Mouse (Mus musculus): ENCODE results near the gene Actr5. TPM values are rescaled to one million over a fixed set of nuclear protein-coding genes. Genes with fewer than 3 reads are reported as not detected.

Actr5 gene
- polyA plus RNA-seq, 1 experiment = 6.4 TPM

DNA sequence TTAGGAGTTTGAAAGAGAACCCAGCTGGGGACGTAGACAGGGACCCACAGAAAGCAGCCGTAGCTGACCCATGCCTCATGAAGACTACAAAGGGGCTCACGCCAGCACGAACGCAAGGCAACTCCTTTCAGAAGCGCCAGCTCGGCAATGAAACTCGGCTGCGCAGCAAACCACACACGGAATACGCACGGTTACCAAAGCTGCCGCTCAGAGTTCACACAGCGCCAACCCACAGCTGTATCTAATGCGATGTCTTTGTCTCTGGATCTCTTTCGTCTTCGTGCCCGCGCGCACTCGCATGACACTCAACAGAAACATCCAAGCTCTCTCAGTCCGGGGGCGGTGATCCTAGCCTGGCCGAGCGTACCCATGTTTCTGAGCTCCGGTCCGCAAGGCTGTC, 15.0 kb upstream of the Actr5 start:
- 2% methylated on average over 27 of the region's 27 CpGs for WGBS
- peaks cover 2% of the 10 kb centered on the region for H3K27me3 ChIP-seq (replicated peaks; ENCODE audit: control insufficient read depth, insufficient read depth, low read length)
- no peak overlapping the region for H3K27ac ChIP-seq (ENCODE audit: insufficient read depth, low read depth, low read length)
- no peaks in the 10 kb centered on the region for H3K36me3 ChIP-seq (ENCODE audit: control insufficient read depth, insufficient read depth, low read length)
- no peak for TF ChIP-seq POLR2A (IDR thresholded peaks at IDR 0.05; ENCODE audit: low read depth, low read length)
- TF ChIP-seq CTCF (conservative IDR thresholded peaks at IDR 0.05; ENCODE audit: insufficient read depth, insufficient read length, low read depth, low read length) = no peak
- H3K4me3 ChIP-seq (ENCODE audit: insufficient read depth, low read depth, low read length) = no peak overlapping the region
- no peaks in the 10 kb centered on the region for H3K4me1 ChIP-seq (ENCODE audit: control insufficient read depth, insufficient read depth, low read length)
- no peak for DNase-seq

DNA sequence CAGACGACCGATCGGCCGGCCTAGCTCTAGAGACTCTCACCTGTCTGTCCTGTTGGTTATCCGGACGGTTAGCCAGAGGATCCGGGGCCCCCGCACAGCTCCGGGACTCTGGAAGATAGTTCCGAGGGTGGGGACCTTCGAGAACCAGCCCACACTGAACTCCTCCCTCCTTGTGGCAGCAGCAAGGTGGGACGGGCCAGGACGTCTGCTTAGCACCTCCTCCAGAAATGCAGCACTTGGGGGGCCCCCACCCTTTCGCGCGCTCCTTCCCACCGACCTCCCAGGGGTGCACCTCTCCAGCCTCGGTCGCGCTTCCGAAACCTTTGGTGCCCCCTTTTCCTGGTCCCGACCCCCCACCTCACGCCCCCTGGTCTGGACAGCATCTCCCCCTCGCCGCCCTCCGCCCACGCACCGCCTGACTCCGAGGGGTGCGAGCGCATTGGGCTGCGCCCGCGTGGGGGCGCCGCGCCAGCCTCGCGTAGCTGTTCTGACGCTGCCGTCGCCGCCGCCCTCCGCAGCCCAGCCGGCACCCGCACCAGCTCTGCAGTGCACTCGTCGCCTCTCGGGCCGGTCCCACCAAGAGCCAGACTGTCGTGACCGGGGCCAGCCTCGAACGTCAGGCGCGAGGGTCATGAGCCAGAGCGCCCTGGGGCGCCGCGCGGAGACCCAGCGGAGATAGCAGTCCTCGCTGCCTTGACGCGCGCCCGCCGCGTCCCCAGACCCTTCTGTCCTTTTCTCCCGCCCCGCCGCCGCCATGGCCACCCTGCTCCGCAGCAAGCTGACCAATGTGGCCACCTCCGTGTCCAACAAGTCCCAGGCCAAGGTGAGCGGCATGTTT, 14.0 kb upstream of the Actr5 start, which contains the start of gene Slc32a1:
TSS of gene Slc32a1 (plus strand) at position 280 of the 838 bp plus-strand sequence.
- 2% methylated on average over 77 of the region's 77 CpGs for WGBS
- no peaks in the 10 kb centered on the region for H3K4me1 ChIP-seq (ENCODE audit: control insufficient read depth, insufficient read depth, low read length)
- peaks cover 2% of the 10 kb centered on the region for H3K27me3 ChIP-seq (replicated peaks; ENCODE audit: control insufficient read depth, insufficient read depth, low read length)
- TF ChIP-seq CTCF (conservative IDR thresholded peaks at IDR 0.05; ENCODE audit: insufficient read depth, insufficient read length, low read depth, low read length) (no peak), POLR2A (IDR thresholded peaks at IDR 0.05; ENCODE audit: low read depth, low read length) (no peak)
- H3K4me3 ChIP-seq (ENCODE audit: insufficient read depth, low read depth, low read length) = no peak within 1 kb of the TSS
- no peak for DNase-seq
- no peak within 1 kb of the TSS for H3K27ac ChIP-seq (ENCODE audit: insufficient read depth, low read depth, low read length)
- H3K36me3 ChIP-seq (ENCODE audit: control insufficient read depth, insufficient read depth, low read length) = no peaks in the 10 kb centered on the region

DNA sequence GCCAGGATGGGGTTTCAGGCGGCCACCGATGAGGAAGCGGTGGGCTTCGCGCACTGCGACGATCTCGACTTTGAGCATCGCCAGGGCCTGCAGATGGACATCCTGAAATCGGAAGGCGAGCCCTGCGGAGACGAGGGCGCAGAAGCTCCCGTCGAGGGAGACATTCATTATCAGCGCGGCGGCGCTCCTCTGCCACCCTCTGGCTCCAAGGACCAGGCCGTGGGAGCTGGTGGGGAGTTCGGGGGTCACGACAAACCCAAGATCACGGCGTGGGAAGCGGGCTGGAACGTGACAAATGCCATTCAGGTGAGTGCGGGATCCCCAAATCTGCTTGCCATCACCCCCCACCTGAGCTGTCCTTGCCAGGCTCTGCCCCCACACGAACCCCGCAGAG, 13.4 kb upstream of the Actr5 start:
- Histone ChIP-seq H3K4me3 (ENCODE audit: insufficient read depth, low read depth, low read length) (no peak overlapping the region), H3K27me3 (replicated peaks; ENCODE audit: control insufficient read depth, insufficient read depth, low read length) (peaks cover 2% of the 10 kb centered on the region), H3K4me1 (ENCODE audit: control insufficient read depth, insufficient read depth, low read length) (no peaks in the 10 kb centered on the region), H3K27ac (ENCODE audit: insufficient read depth, low read depth, low read length) (no peak overlapping the region), H3K36me3 (ENCODE audit: control insufficient read depth, insufficient read depth, low read length) (no peaks in the 10 kb centered on the region)
- WGBS = 3% methylated on average over 30 of the region's 30 CpGs
- no peak for DNase-seq
- TF ChIP-seq POLR2A (IDR thresholded peaks at IDR 0.05; ENCODE audit: low read depth, low read length) = no peak
- TF ChIP-seq CTCF (conservative IDR thresholded peaks at IDR 0.05; ENCODE audit: insufficient read depth, insufficient read length, low read depth, low read length) = no peak

DNA sequence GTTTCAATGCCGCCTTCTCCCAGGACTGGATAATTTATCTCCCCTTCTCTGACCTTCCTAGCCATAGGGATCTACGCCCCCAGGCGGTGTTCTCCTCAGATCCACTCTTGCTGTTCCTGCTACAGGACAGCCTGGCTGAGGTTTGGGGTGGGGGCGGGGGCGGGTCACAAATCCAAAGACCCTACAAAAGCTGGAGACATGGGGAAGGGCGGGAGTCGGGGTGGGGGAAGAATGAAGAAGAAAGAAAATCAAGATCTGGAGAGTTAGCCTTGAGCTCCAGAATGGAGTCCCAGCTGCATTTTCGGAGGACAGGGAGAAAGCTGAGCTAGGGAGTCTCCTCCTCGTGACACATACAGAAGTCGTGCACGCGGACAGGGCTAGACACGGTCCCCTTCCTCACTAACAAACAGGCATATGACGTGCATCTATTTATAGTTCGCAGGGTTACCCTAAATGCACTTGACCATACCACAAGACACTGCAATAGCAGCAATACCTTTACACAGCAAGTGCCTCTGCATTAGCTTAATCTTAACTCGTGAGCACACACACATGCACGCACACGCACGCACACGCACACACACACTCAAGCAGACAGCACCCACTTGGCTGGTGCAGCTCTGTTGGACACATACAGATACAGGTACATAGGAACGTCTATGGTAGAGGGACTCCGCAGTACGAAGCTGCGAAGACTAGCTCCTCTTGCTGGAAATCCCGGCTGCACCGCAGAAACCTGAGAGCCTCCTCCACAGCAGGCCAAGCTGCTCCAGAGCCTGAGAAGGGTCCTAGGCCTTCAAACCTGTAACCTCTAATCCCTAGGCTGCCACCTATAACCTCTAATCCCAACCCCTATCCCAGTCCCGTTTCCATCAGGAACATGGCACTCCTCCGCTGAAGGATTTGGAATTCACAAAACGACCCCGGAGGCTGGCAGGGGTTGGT, 12.7 kb upstream of the Actr5 start:
- TF ChIP-seq CTCF (conservative IDR thresholded peaks at IDR 0.05; ENCODE audit: insufficient read depth, insufficient read length, low read depth, low read length) (no peak), POLR2A (IDR thresholded peaks at IDR 0.05; ENCODE audit: low read depth, low read length) (no peak)
- peaks cover 2% of the 10 kb centered on the region for H3K27me3 ChIP-seq (replicated peaks; ENCODE audit: control insufficient read depth, insufficient read depth, low read length)

DNA sequence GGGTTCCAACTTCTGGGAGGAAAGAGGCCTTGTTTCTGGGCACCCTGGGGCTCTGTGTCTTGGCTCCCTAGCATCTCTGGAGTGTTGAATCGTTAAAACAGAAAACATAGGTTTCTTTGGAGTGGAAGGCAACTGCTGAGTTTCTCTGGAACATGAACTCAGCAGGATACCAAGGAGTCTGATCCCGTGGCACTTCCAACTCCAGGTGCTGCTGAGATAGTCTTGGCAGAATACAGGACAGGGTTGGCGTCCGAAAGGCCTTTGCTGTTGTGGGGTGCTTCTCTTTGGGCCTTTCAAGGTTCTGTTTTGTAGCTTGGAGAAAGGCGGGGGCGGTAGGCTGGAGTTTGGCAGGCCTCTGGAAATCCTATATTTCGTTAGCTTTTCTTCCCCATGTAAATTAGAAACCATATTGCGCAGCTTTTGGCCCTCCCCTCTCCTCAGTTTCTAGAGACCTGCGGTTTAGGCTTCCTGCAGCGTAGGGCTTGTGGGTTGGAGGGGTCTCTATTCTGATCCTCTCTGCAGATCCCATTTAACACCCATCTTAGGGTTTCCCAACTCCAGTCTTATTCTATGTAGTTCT, 11.9 kb upstream of the Actr5 start:
- no peaks in the 10 kb centered on the region for H3K36me3 ChIP-seq (ENCODE audit: control insufficient read depth, insufficient read depth, low read length)
- WGBS = 26% methylated on average over 10 of the region's 10 CpGs
- peak; percentile 31 for DNase-seq
- H3K4me1 ChIP-seq (ENCODE audit: control insufficient read depth, insufficient read depth, low read length) = no peaks in the 10 kb centered on the region
- TF ChIP-seq CTCF (conservative IDR thresholded peaks at IDR 0.05; ENCODE audit: insufficient read depth, insufficient read length, low read depth, low read length) (no peak), POLR2A (IDR thresholded peaks at IDR 0.05; ENCODE audit: low read depth, low read length) (no peak)
- no peak overlapping the region for H3K27ac ChIP-seq (ENCODE audit: insufficient read depth, low read depth, low read length)
- H3K4me3 ChIP-seq (ENCODE audit: insufficient read depth, low read depth, low read length) = no peak overlapping the region
- H3K27me3 ChIP-seq (replicated peaks; ENCODE audit: control insufficient read depth, insufficient read depth, low read length) = peaks cover 2% of the 10 kb centered on the region

More for the DNA sequence above, 12.7 kb upstream of the Actr5 start:
- H3K27ac ChIP-seq (ENCODE audit: insufficient read depth, low read depth, low read length) = no peak overlapping the region
- 7% methylated on average over 30 of the region's 30 CpGs for WGBS
- no peaks in the 10 kb centered on the region for H3K4me1 ChIP-seq (ENCODE audit: control insufficient read depth, insufficient read depth, low read length)
- no peak overlapping the region for H3K4me3 ChIP-seq (ENCODE audit: insufficient read depth, low read depth, low read length)
- no peak for DNase-seq
- H3K36me3 ChIP-seq (ENCODE audit: control insufficient read depth, insufficient read depth, low read length) = no peaks in the 10 kb centered on the region

DNA sequence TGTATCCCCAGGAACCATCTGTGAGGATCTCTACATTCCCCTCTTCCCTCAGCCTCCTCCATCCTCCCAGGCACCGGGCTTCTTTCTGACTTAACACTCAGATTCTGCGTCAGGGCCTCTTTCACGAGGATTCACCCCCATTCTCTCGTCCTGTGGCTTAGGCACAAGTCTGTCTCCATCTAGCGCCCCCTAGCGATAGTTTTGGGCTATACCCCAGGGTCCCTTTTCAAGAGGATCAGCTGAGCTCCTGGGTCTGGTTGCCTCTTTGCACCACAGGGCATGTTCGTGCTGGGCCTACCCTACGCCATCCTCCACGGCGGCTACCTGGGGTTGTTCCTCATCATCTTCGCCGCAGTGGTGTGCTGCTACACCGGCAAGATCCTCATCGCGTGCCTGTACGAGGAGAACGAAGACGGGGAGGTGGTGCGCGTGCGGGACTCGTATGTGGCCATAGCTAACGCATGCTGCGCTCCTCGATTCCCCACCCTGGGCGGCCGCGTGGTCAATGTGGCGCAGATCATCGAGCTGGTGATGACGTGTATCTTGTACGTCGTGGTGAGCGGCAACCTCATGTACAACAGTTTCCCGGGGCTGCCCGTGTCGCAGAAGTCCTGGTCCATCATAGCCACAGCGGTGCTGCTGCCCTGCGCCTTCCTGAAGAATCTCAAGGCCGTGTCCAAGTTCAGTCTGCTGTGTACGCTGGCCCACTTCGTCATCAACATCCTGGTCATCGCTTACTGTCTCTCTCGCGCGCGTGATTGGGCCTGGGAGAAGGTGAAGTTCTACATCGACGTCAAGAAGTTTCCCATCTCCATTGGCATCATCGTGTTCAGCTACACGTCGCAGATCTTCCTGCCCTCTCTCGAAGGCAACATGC, 10.9 kb upstream of the Actr5 start:
- 5% methylated on average over 53 of the region's 53 CpGs for WGBS

More for the DNA sequence above, 10.9 kb upstream of the Actr5 start:
- Histone ChIP-seq H3K27me3 (replicated peaks; ENCODE audit: control insufficient read depth, insufficient read depth, low read length) (peaks cover 2% of the 10 kb centered on the region), H3K27ac (ENCODE audit: insufficient read depth, low read depth, low read length) (no peak overlapping the region), H3K36me3 (ENCODE audit: control insufficient read depth, insufficient read depth, low read length) (no peaks in the 10 kb centered on the region), H3K4me1 (ENCODE audit: control insufficient read depth, insufficient read depth, low read length) (no peaks in the 10 kb centered on the region), H3K4me3 (ENCODE audit: insufficient read depth, low read depth, low read length) (no peak overlapping the region)
- peak; percentile 44 for TF ChIP-seq CTCF (conservative IDR thresholded peaks at IDR 0.05; ENCODE audit: insufficient read depth, insufficient read length, low read depth, low read length)
- TF ChIP-seq POLR2A (IDR thresholded peaks at IDR 0.05; ENCODE audit: low read depth, low read length) = no peak
- peak; percentile 27 for DNase-seq
